22 mouse cellular contexts compared by ENCODE assay signal in the genomic region with DNA sequence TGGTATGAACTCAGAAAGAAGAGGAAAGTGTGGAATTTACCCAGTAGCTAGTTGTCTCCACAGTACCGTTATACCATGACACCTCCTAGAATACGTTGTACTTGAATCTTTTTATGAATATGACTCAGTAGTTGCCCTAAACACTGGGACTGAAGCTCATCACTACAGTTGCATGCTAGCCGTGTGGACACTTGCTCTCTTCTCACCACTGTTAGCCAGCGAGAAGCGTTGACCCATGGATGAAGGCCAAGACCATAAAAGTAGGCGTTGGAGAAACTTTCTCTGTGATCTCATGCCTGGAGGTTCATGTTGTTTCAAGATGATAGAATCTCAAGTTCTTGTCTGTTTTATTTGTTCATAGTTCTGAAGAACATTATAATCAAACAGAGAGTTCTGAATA.
A peak's percentile ranks its signal among the peaks of the same experiment; 100 is the strongest.
DNase-seq lines count a peak whose midpoint lies in the region; ATAC-seq lines count a peak whose summit lies in the region.
"Had no signal": no experiment of that assay in that cellular context is flagged by ENCODE, and none has a peak within 500 bp of the region (broad histone marks: within the 10 kb centered on the region; RNA-seq: fewer than 3 reads in every experiment).

No protein-coding gene starts in this region.

- WGBS in kidney, embryonic 16.5 days, result 59% methylated on average over 6 of the region's 6 CpGs
- WGBS in limb, embryonic 10.5 days, result 94% methylated on average over 6 of the region's 6 CpGs

- H3K4me1 ChIP-seq in kidney, embryonic 16.5 days (ENCODE audit: insufficient read depth, low read length), result no peaks in the 10 kb centered on the region
- H3K4me1 ChIP-seq in limb, embryonic 10.5 days, result peaks cover 3% of the 10 kb centered on the region; the same call in 1 of the 2 replicates
- H3K4me1 ChIP-seq: embryonic facial prominence, embryonic 12.5 days; liver, embryonic 12.5 days; midbrain, embryonic 15.5 days had no signal

- ATAC-seq in kidney, embryonic 16.5 days (ENCODE audit: low FRiP score, low TSS enrichment), result no peak
- ATAC-seq: forebrain, embryonic 14.5 days; hindbrain, embryonic 16.5 days; intestine, postnatal 0 days; liver, embryonic 12.5 days; midbrain, embryonic 15.5 days had no signal

- peak; percentile 56 for DNase-seq in kidney, postnatal 10 days
- DNase-seq in urinary bladder, postnatal 25 days (ENCODE audit: low spot score), result peak; percentile 42
- DNase-seq in urinary bladder, postnatal 10 days (ENCODE audit: low spot score), result no peak
- DNase-seq in lung, postnatal 10 days, result peak; percentile 73
- DNase-seq in left cerebral cortex, adult 18-20 months (ENCODE audit: low spot score in 2 of 2), result no peak
- no peak for DNase-seq in limb, embryonic 10.5 days (ENCODE audit: low spot score)
- DNase-seq: adrenal gland, adult 2 months; cerebellum, adult 8-10 months; gastrocnemius, postnatal 36 days; left cerebral cortex, postnatal 4 days; right cerebral cortex, postnatal 14 days; thymus, adult 2 months had no signal

- H3K9ac ChIP-seq in kidney, embryonic 16.5 days (replicated peaks; ENCODE audit: low read length), result no peak overlapping the region
- H3K9ac ChIP-seq: embryonic facial prominence, embryonic 12.5 days; liver, embryonic 12.5 days; midbrain, embryonic 15.5 days had no signal

- no peak overlapping the region for H3K27ac ChIP-seq in kidney, embryonic 16.5 days (ENCODE audit: low read length)
- no peak overlapping the region for H3K27ac ChIP-seq in limb, embryonic 10.5 days
- H3K27ac ChIP-seq: embryonic facial prominence, embryonic 12.5 days; left cerebral cortex, adult 2 months; liver, embryonic 12.5 days; midbrain, embryonic 15.5 days had no signal

- no peaks in the 10 kb centered on the region for H3K27me3 ChIP-seq in kidney, embryonic 16.5 days (ENCODE audit: insufficient read depth, low read length)
- H3K27me3 ChIP-seq in limb, embryonic 10.5 days (ENCODE audit: low read depth, poor library complexity, severe bottlenecking), result no peaks in the 10 kb centered on the region
- H3K27me3 ChIP-seq: embryonic facial prominence, embryonic 12.5 days; liver, embryonic 12.5 days; midbrain, embryonic 15.5 days had no signal

- H3K4me3 ChIP-seq in kidney, embryonic 16.5 days (ENCODE audit: low read length), result no peak overlapping the region
- H3K4me3 ChIP-seq in limb, embryonic 10.5 days, result no peak overlapping the region
- H3K4me3 ChIP-seq: embryonic facial prominence, embryonic 12.5 days; erythroblast, embryonic 14.5 days; left cerebral cortex, adult 2 months; liver, embryonic 12.5 days; midbrain, embryonic 15.5 days; myocyte had no signal

- H3K9me3 ChIP-seq in kidney, embryonic 16.5 days (ENCODE audit: low read length), result no peaks in the 10 kb centered on the region
- no peaks in the 10 kb centered on the region for H3K9me3 ChIP-seq in limb, embryonic 10.5 days (replicated peaks)
- H3K9me3 ChIP-seq: embryonic facial prominence, embryonic 12.5 days; liver, embryonic 12.5 days; midbrain, embryonic 15.5 days had no signal

- no peaks in the 10 kb centered on the region for H3K36me3 ChIP-seq in kidney, embryonic 16.5 days (ENCODE audit: insufficient read depth, low read length)
- H3K36me3 ChIP-seq in limb, embryonic 10.5 days, result no peaks in the 10 kb centered on the region
- H3K36me3 ChIP-seq: embryonic facial prominence, embryonic 12.5 days; liver, embryonic 12.5 days; midbrain, embryonic 15.5 days had no signal

- no peak overlapping the region for H3K4me2 ChIP-seq in kidney, embryonic 16.5 days (replicated peaks; ENCODE audit: low read depth, low read length)
- H3K4me2 ChIP-seq: embryonic facial prominence, embryonic 12.5 days; liver, embryonic 12.5 days; midbrain, embryonic 15.5 days had no signal

Comparison
In these comparisons a context has a peak if more than half of its experiments do, and no peak if none do; other contexts are left out.
1. DNase-seq: peak in kidney, postnatal 10 days (single experiment), urinary bladder, postnatal 25 days (single experiment) and lung, postnatal 10 days (single experiment); none in urinary bladder, postnatal 10 days (single experiment), left cerebral cortex, adult 18-20 months (0 of 2) and limb, embryonic 10.5 days (single experiment).